Mouse (Mus musculus): ENCODE measurements around the gene Rorb. TPM values are rescaled to one million over a fixed set of nuclear protein-coding genes. Genes with fewer than 3 reads are reported as not detected.

The Rorb gene
- polyA plus RNA-seq (2012; fragmentation: generic; extraction: Trizol): 0.10 TPM

- peak within 1 kb of the TSS; percentile 26 for H3K4me3 ChIP-seq
- peak within 1 kb of the TSS; percentile 90 for H3K4me2 ChIP-seq (ENCODE audit: low read depth)
- H3K36me3 ChIP-seq (ENCODE audit: control insufficient read depth, insufficient read depth): no peaks in the 10 kb centered on the region
- no peak within 1 kb of the TSS for H3ac ChIP-seq (ENCODE audit: control insufficient read depth, insufficient read length)
- no peaks in the 10 kb centered on the region for H3K27me3 ChIP-seq (ENCODE audit: control insufficient read depth, insufficient read depth, insufficient read length)
- TF ChIP-seq MYOD1 (IDR thresholded peaks at IDR 0.05; ENCODE audit: control insufficient read depth in 1 of 3, insufficient read length in 2 of 3, low read depth in 2 of 3) (no peak), SRF (IDR thresholded peaks at IDR 0.05; ENCODE audit: control insufficient read depth, insufficient read length, low read depth) (no peak), USF1 (IDR thresholded peaks at IDR 0.05; ENCODE audit: low read depth) (no peak), TCF3 (IDR thresholded peaks at IDR 0.05; ENCODE audit: insufficient read length, low read depth) (no peak)
- no peaks in the 10 kb centered on the region for H3K79me2 ChIP-seq (ENCODE audit: control insufficient read depth, insufficient read depth)
These were observed at the start of gene Rorb for GRCm38 (mm10) chr19:19110793-19111427. Rorb (minus strand) TSS chr19:19111196.

- no peak overlapping the region for H3K4me3 ChIP-seq
- no peak overlapping the region for H3ac ChIP-seq (ENCODE audit: control insufficient read depth, insufficient read length)
- H3K36me3 ChIP-seq (ENCODE audit: control insufficient read depth, insufficient read depth): no peaks in the 10 kb centered on the region
- H3K79me2 ChIP-seq (ENCODE audit: control insufficient read depth, insufficient read depth): no peaks in the 10 kb centered on the region
- no peak overlapping the region for H3K4me2 ChIP-seq (ENCODE audit: low read depth)
- H3K27me3 ChIP-seq (ENCODE audit: control insufficient read depth, insufficient read depth, insufficient read length): no peaks in the 10 kb centered on the region
- TF ChIP-seq REST (IDR thresholded peaks at IDR 0.05; ENCODE audit: insufficient read depth, insufficient read length) (no peak), TCF12 (IDR thresholded peaks at IDR 0.05; ENCODE audit: insufficient read depth, poor library complexity, severe bottlenecking) (no peak), SRF (IDR thresholded peaks at IDR 0.05; ENCODE audit: control insufficient read depth, insufficient read length, low read depth) (no peak), MAX (IDR thresholded peaks at IDR 0.05; ENCODE audit: low read depth) (no peak), CEBPB (IDR thresholded peaks at IDR 0.05; ENCODE audit: insufficient read depth, poor library complexity, severe bottlenecking) (no peak), USF1 (IDR thresholded peaks at IDR 0.05; ENCODE audit: low read depth) (no peak), MYOG (IDR thresholded peaks at IDR 0.05; ENCODE audit: control insufficient read depth in 1 of 3, insufficient read depth in 1 of 3, insufficient read length in 2 of 3, low read depth in 2 of 3) (no peak), E2F4 (IDR thresholded peaks at IDR 0.05; ENCODE audit: insufficient read depth) (no peak), POLR2A (IDR thresholded peaks at IDR 0.05; ENCODE audit: insufficient read length, low read depth) (no peak), MYOD1 (IDR thresholded peaks at IDR 0.05; ENCODE audit: control insufficient read depth in 1 of 3, insufficient read length in 2 of 3, low read depth in 2 of 3) (no peak), POLR2AphosphoS2 (IDR thresholded peaks at IDR 0.05; ENCODE audit: insufficient read length, low read depth) (no peak), TCF3 (IDR thresholded peaks at IDR 0.05; ENCODE audit: insufficient read length, low read depth) (no peak)
These were observed 37.9 kb upstream of the Rorb start for GRCm38 (mm10) chr19:19148847-19149246.

GRCm38 (mm10) chr19:19144447-19144846, 33.5 kb upstream of the Rorb start:
- Histone ChIP-seq H3K36me3 (ENCODE audit: control insufficient read depth, insufficient read depth) (no peaks in the 10 kb centered on the region), H3K4me3 (no peak overlapping the region), H3K79me2 (ENCODE audit: control insufficient read depth, insufficient read depth) (no peaks in the 10 kb centered on the region), H3K27me3 (ENCODE audit: control insufficient read depth, insufficient read depth, insufficient read length) (no peaks in the 10 kb centered on the region), H3ac (ENCODE audit: control insufficient read depth, insufficient read length) (no peak overlapping the region), H3K4me2 (ENCODE audit: low read depth) (no peak overlapping the region)
- TF ChIP-seq POLR2A (IDR thresholded peaks at IDR 0.05; ENCODE audit: insufficient read length, low read depth) (no peak), MYOD1 (IDR thresholded peaks at IDR 0.05; ENCODE audit: control insufficient read depth in 1 of 3, insufficient read length in 2 of 3, low read depth in 2 of 3) (no peak), USF1 (IDR thresholded peaks at IDR 0.05; ENCODE audit: low read depth) (no peak), TCF3 (IDR thresholded peaks at IDR 0.05; ENCODE audit: insufficient read length, low read depth) (no peak)

GRCm38 (mm10) chr19:19136856-19137255, 25.9 kb upstream of the Rorb start:
- Histone ChIP-seq H3K36me3 (ENCODE audit: control insufficient read depth, insufficient read depth) (no peaks in the 10 kb centered on the region), H3K27me3 (ENCODE audit: control insufficient read depth, insufficient read depth, insufficient read length) (no peaks in the 10 kb centered on the region), H3K4me3 (no peak overlapping the region), H3ac (ENCODE audit: control insufficient read depth, insufficient read length) (no peak overlapping the region), H3K4me2 (ENCODE audit: low read depth) (no peak overlapping the region), H3K79me2 (ENCODE audit: control insufficient read depth, insufficient read depth) (no peaks in the 10 kb centered on the region)
- no peak for TF ChIP-seq TCF12 (IDR thresholded peaks at IDR 0.05; ENCODE audit: insufficient read depth, poor library complexity, severe bottlenecking)
- no peak for TF ChIP-seq POLR2A (IDR thresholded peaks at IDR 0.05; ENCODE audit: insufficient read length, low read depth)
- TF ChIP-seq MAX (IDR thresholded peaks at IDR 0.05; ENCODE audit: low read depth): no peak
- TF ChIP-seq MYOD1 (IDR thresholded peaks at IDR 0.05; ENCODE audit: control insufficient read depth in 1 of 3, insufficient read length in 2 of 3, low read depth in 2 of 3): no peak
- no peak for TF ChIP-seq E2F4 (IDR thresholded peaks at IDR 0.05; ENCODE audit: insufficient read depth)
- TF ChIP-seq SRF (IDR thresholded peaks at IDR 0.05; ENCODE audit: control insufficient read depth, insufficient read length, low read depth): no peak
- TF ChIP-seq MYOG (IDR thresholded peaks at IDR 0.05; ENCODE audit: control insufficient read depth in 1 of 3, insufficient read depth in 1 of 3, insufficient read length in 2 of 3, low read depth in 2 of 3): no peak
- TF ChIP-seq REST (IDR thresholded peaks at IDR 0.05; ENCODE audit: insufficient read depth, insufficient read length): no peak
- TF ChIP-seq TCF3 (IDR thresholded peaks at IDR 0.05; ENCODE audit: insufficient read length, low read depth): no peak
- TF ChIP-seq USF1 (IDR thresholded peaks at IDR 0.05; ENCODE audit: low read depth): no peak
- no peak for TF ChIP-seq CEBPB (IDR thresholded peaks at IDR 0.05; ENCODE audit: insufficient read depth, poor library complexity, severe bottlenecking)
- TF ChIP-seq POLR2AphosphoS2 (IDR thresholded peaks at IDR 0.05; ENCODE audit: insufficient read length, low read depth): no peak

GRCm38 (mm10) chr19:19135838-19136237, 24.8 kb upstream of the Rorb start:
- no peak overlapping the region for H3ac ChIP-seq (ENCODE audit: control insufficient read depth, insufficient read length)
- no peaks in the 10 kb centered on the region for H3K27me3 ChIP-seq (ENCODE audit: control insufficient read depth, insufficient read depth, insufficient read length)
- no peak for TF ChIP-seq SRF (IDR thresholded peaks at IDR 0.05; ENCODE audit: control insufficient read depth, insufficient read length, low read depth)
- no peak for TF ChIP-seq POLR2AphosphoS2 (IDR thresholded peaks at IDR 0.05; ENCODE audit: insufficient read length, low read depth)
- TF ChIP-seq MYOD1 (IDR thresholded peaks at IDR 0.05; ENCODE audit: control insufficient read depth in 1 of 3, insufficient read length in 2 of 3, low read depth in 2 of 3): no peak
- H3K36me3 ChIP-seq (ENCODE audit: control insufficient read depth, insufficient read depth): no peaks in the 10 kb centered on the region
- H3K79me2 ChIP-seq (ENCODE audit: control insufficient read depth, insufficient read depth): no peaks in the 10 kb centered on the region
- no peak overlapping the region for H3K4me2 ChIP-seq (ENCODE audit: low read depth)
- no peak overlapping the region for H3K4me3 ChIP-seq

All from myocyte (in vitro differentiated cells).